In genomic region chr15:77003868-77004215, GRCm38 (mm10) we compare ENCODE assay signal across 8 mouse cellular contexts. TPM values are rescaled to one million over a fixed set of nuclear protein-coding genes. Genes with fewer than 3 reads are reported as not detected.
DNase-seq lines count a peak whose midpoint lies in the region; ATAC-seq and TF ChIP-seq lines count a peak whose summit lies in the region.

No protein-coding gene starts in this region.

- 0 out of 2 replicates have a peak, but pooled peaks have one; percentile 29 for ATAC-seq in embryonic facial prominence, embryonic 11.5 days (replicated peaks; ENCODE audit: insufficient number of reproducible peaks, low FRiP score, low TSS enrichment, low read depth)
- peak; percentile 69 for ATAC-seq in hindbrain, embryonic 16.5 days
- peak; percentile 41; the same call in 1 of the 2 replicates for ATAC-seq in limb, embryonic 14.5 days (ENCODE audit: low FRiP score, low read depth)

- WGBS in embryonic facial prominence, embryonic 11.5 days = 23% methylated on average over 3 of the region's 3 CpGs
- WGBS in hindbrain, embryonic 16.5 days = 24% methylated on average over 3 of the region's 3 CpGs
- 14% methylated on average over 3 of the region's 3 CpGs for WGBS in limb, embryonic 14.5 days

- no peaks in the 10 kb centered on the region for H3K4me1 ChIP-seq in embryonic facial prominence, embryonic 11.5 days (ENCODE audit: control insufficient read depth, insufficient read depth, low read length)
- H3K4me1 ChIP-seq in hindbrain, embryonic 16.5 days (ENCODE audit: control insufficient read depth, insufficient read depth, low read depth, low read length) = no peaks in the 10 kb centered on the region
- no peaks in the 10 kb centered on the region for H3K4me1 ChIP-seq in limb, embryonic 14.5 days (ENCODE audit: control insufficient read depth, insufficient read depth, low read length)

- H3K27me3 ChIP-seq in embryonic facial prominence, embryonic 11.5 days (ENCODE audit: control insufficient read depth, insufficient read depth, low read length) = no peaks in the 10 kb centered on the region
- no peaks in the 10 kb centered on the region for H3K27me3 ChIP-seq in hindbrain, embryonic 16.5 days (replicated peaks; ENCODE audit: control insufficient read depth, insufficient read depth, low read length)
- no peaks in the 10 kb centered on the region for H3K27me3 ChIP-seq in limb, embryonic 14.5 days (ENCODE audit: control insufficient read depth, insufficient read depth, low read length)

- no peak for TF ChIP-seq POLR2A in limb, embryonic 14.5 days (IDR thresholded peaks at IDR 0.05; ENCODE audit: borderline replicate concordance, extremely low read depth, insufficient read depth, insufficient read length)

- DNase-seq in right cerebral cortex, adult 18-20 months = peak; percentile 50
- no peak for DNase-seq in right cerebral cortex, postnatal 4 days
- peak; percentile 73 for DNase-seq in adrenal gland, postnatal 10 days
- DNase-seq in embryonic facial prominence, embryonic 11.5 days (ENCODE audit: low spot score) = peak; percentile 75
- no peak for DNase-seq in limb, embryonic 14.5 days (ENCODE audit: low spot score)
- DNase-seq in right cerebral cortex, postnatal 25 days = peak; percentile 43
- no peak for DNase-seq in urinary bladder, postnatal 4 days (ENCODE audit: low spot score in 2 of 2)

- H3K9ac ChIP-seq in embryonic facial prominence, embryonic 11.5 days (replicated peaks; ENCODE audit: low read length) = no peak overlapping the region
- no peak overlapping the region for H3K9ac ChIP-seq in hindbrain, embryonic 16.5 days (ENCODE audit: low read depth, low read length)
- H3K9ac ChIP-seq in limb, embryonic 14.5 days (ENCODE audit: low read depth, low read length, severe bottlenecking) = no peak overlapping the region

- no peak overlapping the region for H3K4me2 ChIP-seq in embryonic facial prominence, embryonic 11.5 days (ENCODE audit: low read depth, low read length)
- H3K4me2 ChIP-seq in hindbrain, embryonic 16.5 days (ENCODE audit: low read length) = no peak overlapping the region
- no peak overlapping the region for H3K4me2 ChIP-seq in limb, embryonic 14.5 days (replicated peaks; ENCODE audit: low read depth, low read length, severe bottlenecking)

- H3K27ac ChIP-seq in embryonic facial prominence, embryonic 11.5 days (replicated peaks; ENCODE audit: low read depth, low read length) = no peak overlapping the region
- H3K27ac ChIP-seq in hindbrain, embryonic 16.5 days (ENCODE audit: low read depth, low read length) = no peak overlapping the region
- H3K27ac ChIP-seq in limb, embryonic 14.5 days (replicated peaks; ENCODE audit: low read depth, low read length) = no peak overlapping the region

- H3K36me3 ChIP-seq in embryonic facial prominence, embryonic 11.5 days (replicated peaks; ENCODE audit: control insufficient read depth, insufficient read depth, low read depth, low read length) = no peaks in the 10 kb centered on the region
- no peaks in the 10 kb centered on the region for H3K36me3 ChIP-seq in hindbrain, embryonic 16.5 days (ENCODE audit: control insufficient read depth, insufficient read depth, low read length)
- no peaks in the 10 kb centered on the region for H3K36me3 ChIP-seq in limb, embryonic 14.5 days (ENCODE audit: control insufficient read depth, insufficient read depth, low read length)

- no peak overlapping the region for H3K4me3 ChIP-seq in embryonic facial prominence, embryonic 11.5 days (ENCODE audit: low read depth, low read length)
- no peak overlapping the region for H3K4me3 ChIP-seq in hindbrain, embryonic 16.5 days (ENCODE audit: low read length)
- H3K4me3 ChIP-seq in limb, embryonic 14.5 days (replicated peaks; ENCODE audit: low read length) = no peak overlapping the region

- H3K9me3 ChIP-seq in embryonic facial prominence, embryonic 11.5 days (replicated peaks; ENCODE audit: control insufficient read depth, low read length) = no peaks in the 10 kb centered on the region
- H3K9me3 ChIP-seq in hindbrain, embryonic 16.5 days (ENCODE audit: control insufficient read depth, low read length) = no peaks in the 10 kb centered on the region
- H3K9me3 ChIP-seq in limb, embryonic 14.5 days (ENCODE audit: control insufficient read depth, low read length) = no peaks in the 10 kb centered on the region

RNA-seq across cellular contexts. Expression of gene Apol6, which starts 40.7 kb away (rescaled TPM):
- total RNA-seq in adrenal gland, postnatal 10 days (2021) = 10 to 100 TPM; 14.9 to 18.5 TPM
- polyA plus RNA-seq in embryonic facial prominence, embryonic 11.5 days (2014; fragmentation: Nextera tagmentation; extraction: Ambion mirVana) = 0.08 TPM in 1 of 2 replicates, not detected in the other
- not detected in 2 replicates for polyA plus RNA-seq in hindbrain, embryonic 16.5 days (2015; fragmentation: Nextera tagmentation; extraction: Ambion mirVana)
- 0.49 and 0.53 TPM in 2 replicates for polyA plus RNA-seq in limb, embryonic 14.5 days (2012; rRNA removed)
- not detected in 2 replicates for polyA plus RNA-seq in limb, embryonic 14.5 days (2014; fragmentation: Nextera tagmentation; extraction: Ambion mirVana)

RNA-seq across cellular contexts. Expression of gene Mb, which starts 46.6 kb away (rescaled TPM):
- total RNA-seq in adrenal gland, postnatal 10 days (2021) = 100 to 1,000 TPM in 1 of 2 experiments, 10 to 100 TPM in 1; 34.3 to 233 TPM
- 0.49 and 0.82 TPM in 2 replicates for polyA plus RNA-seq in embryonic facial prominence, embryonic 11.5 days (2014; fragmentation: Nextera tagmentation; extraction: Ambion mirVana)
- polyA plus RNA-seq in hindbrain, embryonic 16.5 days (2015; fragmentation: Nextera tagmentation; extraction: Ambion mirVana) = 0.71 and 0.81 TPM in 2 replicates
- 10.4 and 12.0 TPM in 2 replicates for polyA plus RNA-seq in limb, embryonic 14.5 days (2012; rRNA removed)
- polyA plus RNA-seq in limb, embryonic 14.5 days (2014; fragmentation: Nextera tagmentation; extraction: Ambion mirVana) = 10.9 and 12.0 TPM in 2 replicates

RNA-seq across cellular contexts. Expression of gene 1110038F14Rik, which starts 55.5 kb away (rescaled TPM):
- total RNA-seq in adrenal gland, postnatal 10 days (2021) = 10 to 100 TPM; 38.5 to 44.6 TPM
- polyA plus RNA-seq in embryonic facial prominence, embryonic 11.5 days (2014; fragmentation: Nextera tagmentation; extraction: Ambion mirVana) = 81.5 and 81.8 TPM in 2 replicates
- polyA plus RNA-seq in hindbrain, embryonic 16.5 days (2015; fragmentation: Nextera tagmentation; extraction: Ambion mirVana) = 42.6 and 43.2 TPM in 2 replicates
- polyA plus RNA-seq in limb, embryonic 14.5 days (2012; rRNA removed) = 48.2 and 61.7 TPM in 2 replicates
- polyA plus RNA-seq in limb, embryonic 14.5 days (2014; fragmentation: Nextera tagmentation; extraction: Ambion mirVana) = 77.6 and 84.7 TPM in 2 replicates

Comparison
In these comparisons a context has a peak if more than half of its experiments do, and no peak if none do; other contexts are left out.
1. DNase-seq: peak in right cerebral cortex, adult 18-20 months (single experiment), adrenal gland, postnatal 10 days (single experiment), embryonic facial prominence, embryonic 11.5 days (single experiment) and right cerebral cortex, postnatal 25 days (single experiment); none in right cerebral cortex, postnatal 4 days (single experiment), limb, embryonic 14.5 days (single experiment) and urinary bladder, postnatal 4 days (0 of 2).
2. Peak in every context shown above with its lines, with median percentiles within 50 percentile points of each other: ATAC-seq.